Mouse (Mus musculus): ENCODE results near the gene Cilp. TPM values are rescaled to one million over a fixed set of nuclear protein-coding genes. Genes with fewer than 3 reads are reported as not detected.

The Cilp gene
- total RNA-seq, 2 experiments from 2014 or later: not detected

DNA sequence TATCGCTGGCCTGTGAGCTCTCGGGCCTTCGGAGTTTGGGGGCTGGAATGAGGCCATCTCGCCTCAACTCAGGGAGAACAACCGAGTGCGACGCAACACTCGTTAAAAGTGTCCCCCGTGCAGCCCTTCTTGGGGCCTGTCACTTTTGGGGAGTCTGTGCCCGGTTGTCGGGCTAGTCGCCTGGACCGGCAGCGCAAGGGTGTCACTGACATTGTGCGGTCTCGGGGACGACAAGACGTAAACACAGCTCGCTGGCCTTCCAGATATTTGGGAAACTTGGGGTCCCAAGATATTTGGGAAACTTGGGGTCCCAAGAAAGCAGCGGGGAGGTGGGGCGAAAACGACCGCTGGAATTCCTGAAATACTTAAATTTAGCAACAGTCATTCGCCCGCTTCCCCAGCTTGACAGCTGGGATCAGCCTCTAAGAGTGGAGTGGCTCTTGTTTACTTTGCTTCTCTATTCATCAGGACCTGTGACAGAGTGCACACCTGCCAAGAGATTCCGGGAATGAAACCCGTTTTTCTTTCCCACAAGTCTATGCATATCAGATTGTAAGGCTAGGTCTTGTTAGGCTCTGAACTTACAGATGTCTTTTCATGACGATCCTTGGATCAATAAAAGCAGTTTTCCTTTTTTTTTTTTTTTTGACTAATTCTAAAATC, 29.9 kb downstream of the Cilp start:
- DNase-seq: no peak

- no peak for DNase-seq
Observed at GRCm38 (mm10) chr9:65297056-65297455, 32.1 kb downstream of the Cilp start.

- no peak for DNase-seq
Observed at GRCm38 (mm10) chr9:65298761-65299160, 33.8 kb downstream of the Cilp start.

DNA sequence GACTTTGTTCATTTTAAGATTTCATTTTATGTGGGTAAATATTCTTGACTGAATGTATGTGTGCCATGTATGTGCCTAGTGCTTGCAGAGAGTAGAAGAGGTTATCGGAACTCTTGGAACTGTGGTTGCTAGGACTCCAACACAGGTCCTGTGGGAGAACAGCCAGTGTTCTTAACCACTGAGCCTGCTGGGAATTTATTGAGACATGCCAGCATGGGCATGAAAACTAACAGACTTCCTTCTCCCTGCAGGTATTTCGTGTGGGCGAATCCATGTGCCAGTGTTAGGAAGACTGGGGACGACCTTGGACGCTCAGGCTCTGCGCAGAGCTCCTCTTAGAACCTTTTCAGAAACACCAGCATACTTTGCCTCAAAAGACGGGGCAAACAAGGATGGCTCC, 34.7 kb downstream of the Cilp start:
- no peak for DNase-seq

DNA sequence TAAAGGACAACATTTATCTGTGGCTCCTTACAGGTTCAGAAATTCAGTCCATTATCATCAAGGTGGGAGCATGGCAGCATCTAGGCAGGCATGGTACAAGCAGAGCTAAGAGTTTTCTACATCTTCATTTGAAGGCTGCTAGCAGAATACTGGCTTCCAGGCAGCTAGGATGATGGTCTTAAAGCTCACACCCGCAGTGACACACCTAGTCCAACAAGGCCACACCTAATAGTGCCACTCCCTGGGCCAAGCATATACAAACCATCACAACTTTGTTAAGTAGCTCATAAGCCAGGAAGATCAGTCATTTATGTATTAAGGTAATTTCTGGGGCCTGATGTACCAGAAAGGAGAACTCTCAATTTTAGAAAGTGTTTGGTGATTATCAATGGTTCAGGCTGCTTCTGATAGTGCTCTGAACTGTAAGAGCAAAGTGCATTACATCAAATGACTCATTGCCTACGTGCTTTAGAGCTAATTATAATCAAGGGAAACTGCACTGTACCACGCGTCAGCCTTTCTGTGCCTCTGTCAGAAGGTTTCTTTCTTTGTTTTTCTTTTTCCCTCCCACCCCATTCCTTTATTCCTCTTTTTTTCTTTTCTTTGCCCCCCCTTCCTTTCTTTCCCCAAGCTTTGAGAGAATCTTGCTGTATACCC, 37.5 kb downstream of the Cilp start:
- no peak for DNase-seq

- DNase-seq: no peak
Observed at GRCm38 (mm10) chr9:65303586-65303985, 38.6 kb downstream of the Cilp start.

DNA sequence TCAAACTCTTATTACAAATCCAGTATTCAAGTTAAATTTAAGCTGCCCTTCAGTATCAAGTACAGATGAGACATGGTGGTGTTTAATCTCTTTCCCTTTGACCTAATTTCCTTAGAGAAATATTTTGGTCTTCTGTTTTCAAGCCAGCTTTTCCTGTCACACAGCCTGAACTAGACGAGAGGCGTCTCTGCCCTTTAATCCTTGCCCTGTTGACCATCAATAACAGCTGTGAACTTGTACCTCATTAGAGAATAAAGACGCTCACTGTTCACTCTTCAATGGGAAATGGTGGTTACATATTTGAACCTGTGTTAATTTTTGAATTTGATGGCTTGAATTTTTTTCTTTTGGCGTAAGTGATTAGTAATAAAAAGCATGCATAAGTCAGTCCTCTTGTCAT, 39.3 kb downstream of the Cilp start:
- no peak for DNase-seq

DNA sequence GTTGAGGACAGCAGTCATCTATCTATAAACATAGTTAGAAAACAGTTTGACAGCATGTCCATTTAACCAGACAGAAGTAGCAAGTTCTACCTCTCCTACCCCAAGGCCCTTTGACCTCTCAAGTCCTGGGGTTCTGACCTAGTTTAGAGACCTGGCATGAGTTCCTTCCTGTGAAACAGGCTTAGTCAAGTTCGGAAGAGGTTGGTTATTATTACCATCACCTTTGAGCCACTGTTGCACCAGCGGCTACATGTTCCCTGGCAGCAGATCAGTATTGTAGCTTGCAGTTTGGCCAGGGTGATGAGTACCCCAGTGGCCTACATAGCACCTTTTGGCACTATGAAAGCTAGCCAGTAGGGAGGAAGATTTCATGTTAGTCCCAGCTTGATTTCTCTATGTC, 41.7 kb downstream of the Cilp start:
- DNase-seq: no peak

- DNase-seq: no peak
Observed at GRCm38 (mm10) chr9:65308011-65308410, 43.0 kb downstream of the Cilp start.

DNA sequence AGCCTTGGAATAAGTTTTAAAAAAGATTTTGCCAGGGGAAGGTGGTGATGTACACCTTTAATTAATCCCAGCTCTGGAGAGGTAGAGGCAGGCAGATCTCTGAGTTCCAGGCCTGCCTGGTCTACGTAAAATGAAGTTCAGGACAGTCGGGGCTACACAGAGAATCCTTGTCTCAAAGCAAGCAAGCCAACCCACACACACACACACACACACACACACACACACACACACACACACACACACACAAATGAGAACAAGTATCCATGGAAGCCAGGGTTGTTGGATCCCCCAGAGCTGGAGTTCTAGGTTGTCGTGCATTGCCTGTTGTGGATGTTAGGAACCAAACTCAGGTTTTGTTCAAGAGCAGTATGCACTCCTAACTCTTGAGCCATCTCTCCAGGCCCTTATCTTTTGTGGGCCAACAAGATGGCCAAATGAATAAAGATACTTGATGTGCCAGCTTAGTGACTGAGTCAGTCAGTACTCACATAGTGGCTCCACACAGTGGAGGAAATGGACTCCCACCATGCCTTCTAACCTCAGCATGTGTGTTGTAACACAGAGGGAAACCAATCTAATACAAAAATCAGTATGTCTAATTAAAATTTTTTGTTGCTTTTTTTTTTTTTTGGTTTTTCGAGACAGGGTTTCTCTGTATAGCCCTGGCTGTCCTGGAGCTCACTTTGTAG, 47.8 kb downstream of the Cilp start:
- no peak for DNase-seq

DNA sequence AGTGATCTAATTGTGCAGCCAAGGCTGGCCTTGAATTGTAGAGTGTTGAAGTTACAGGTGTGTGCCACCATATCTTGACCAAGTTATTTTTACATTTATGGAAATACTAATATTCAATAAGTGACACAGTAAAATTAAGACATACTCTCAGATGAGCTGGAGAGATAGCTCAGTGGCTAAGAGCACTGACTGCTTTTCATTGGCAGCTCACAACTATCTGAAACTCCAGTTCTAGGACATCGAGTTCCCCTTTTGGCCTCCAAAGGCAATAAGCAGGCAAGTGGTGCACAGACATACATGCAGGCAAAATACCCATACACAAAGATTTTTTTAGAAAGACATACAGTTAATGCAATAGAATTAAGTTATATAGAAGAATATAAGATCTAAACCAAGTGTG, 48.9 kb downstream of the Cilp start:
- no peak for DNase-seq

DNA sequence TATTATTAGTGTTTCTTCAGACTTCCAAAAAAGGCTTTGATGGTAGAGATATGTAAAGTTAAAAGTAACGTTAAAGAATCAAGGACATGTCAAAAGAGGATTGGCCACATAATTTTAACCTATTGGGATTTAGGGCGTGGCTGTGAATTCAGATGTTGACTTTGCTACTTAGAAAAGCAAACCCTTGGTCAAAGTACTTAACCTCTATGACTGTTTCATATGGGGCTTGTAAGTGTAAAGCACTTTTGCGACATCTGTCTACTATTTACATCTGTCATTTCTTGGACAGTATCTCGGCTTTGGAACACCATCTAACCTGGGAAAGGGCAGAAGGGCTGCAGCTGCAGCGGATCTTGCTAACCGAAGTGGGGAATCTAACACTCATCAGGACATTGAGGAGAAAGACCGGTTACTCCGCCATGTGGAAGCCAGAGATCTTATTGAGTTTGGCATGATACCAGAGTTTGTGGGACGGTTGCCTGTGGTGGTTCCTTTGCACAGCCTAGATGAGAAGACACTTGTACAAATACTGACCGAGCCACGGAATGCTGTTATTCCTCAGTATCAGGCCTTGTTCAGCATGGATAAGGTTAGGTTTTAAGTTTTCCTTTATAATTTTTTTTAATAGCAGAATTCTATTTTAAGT, 57.4 kb downstream of the Cilp start:
- no peak for DNase-seq

DNA sequence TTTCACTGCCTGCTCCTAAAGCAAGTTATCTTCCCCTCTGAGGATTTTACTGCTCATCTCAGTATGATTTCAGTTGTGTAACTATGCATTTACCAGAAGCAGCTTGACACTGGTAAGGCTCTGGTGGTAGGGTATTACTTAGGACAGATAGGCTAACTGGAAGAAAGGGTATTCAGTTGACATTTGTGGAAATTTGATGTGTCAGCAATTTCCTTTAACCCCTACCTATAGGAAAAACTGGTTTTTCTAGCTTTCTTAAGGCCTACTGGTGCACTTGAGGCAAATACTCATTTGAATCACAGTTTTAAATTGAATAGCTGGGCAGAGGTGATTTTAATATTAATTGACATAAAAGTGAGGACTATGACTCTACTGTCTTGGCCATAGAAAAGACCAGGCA, 61.0 kb downstream of the Cilp start:
- no peak for DNase-seq

DNA sequence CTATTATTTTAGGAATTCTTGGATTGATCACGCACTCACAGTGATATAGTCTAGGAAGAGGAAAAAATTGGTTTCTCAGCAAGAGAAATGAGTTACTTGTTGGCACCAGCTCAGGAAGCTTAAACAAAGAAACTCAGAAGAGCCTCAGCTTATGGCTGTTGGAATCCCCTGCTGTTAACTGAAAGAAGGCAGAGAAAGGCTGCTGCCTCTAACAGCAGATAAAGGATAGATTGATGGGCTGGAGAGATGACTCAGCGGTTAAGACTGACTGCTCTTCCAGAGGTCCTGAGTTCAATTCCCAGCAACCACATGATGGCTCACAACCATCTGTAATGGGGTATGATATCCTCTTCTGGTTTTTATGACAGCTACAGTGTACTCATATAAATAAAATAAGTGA, 62.4 kb downstream of the Cilp start:
- DNase-seq: no peak

Other genes starting within 250 kb of the Cilp start
- 100 to 1,000 TPM; 165 to 172 TPM for gene Hacd3, start 243.5 kb upstream of the Cilp start, total RNA-seq (2021)
- gene Dpp8, start 232.8 kb upstream of the Cilp start, total RNA-seq (2021): 100 to 1,000 TPM; 162 to 163 TPM
- gene Igdcc4, start 163.7 kb upstream of the Cilp start, total RNA-seq (2021): 10 to 100 TPM; 33.2 to 36.4 TPM
- gene Igdcc3, start 124.0 kb upstream of the Cilp start, total RNA-seq (2021): 1 to 10 TPM; 3.1 to 4.4 TPM
- 1 to 10 TPM; 4.6 to 4.9 TPM for gene Parp16, start 69.8 kb upstream of the Cilp start, total RNA-seq (2021)
- 10 to 100 TPM; 31.8 to 32.2 TPM for gene Clpx, start 29.1 kb downstream of the Cilp start, total RNA-seq (2021)
- 10 to 100 TPM; 29.1 to 30.9 TPM for gene Pdcd7, start 80.9 kb downstream of the Cilp start, total RNA-seq (2021)
- 1 to 10 TPM; 3.5 to 4.9 TPM for gene Ubap1l, start 95.9 kb downstream of the Cilp start, total RNA-seq (2021)
- gene Kbtbd13, start 126.5 kb downstream of the Cilp start, total RNA-seq (2021): under 1 TPM; 0.22 to 0.25 TPM
- 1 to 10 TPM; 3.3 to 3.7 TPM for gene Rasl12, start 133.3 kb downstream of the Cilp start, total RNA-seq (2021)
- not detected for gene Slc51b, start 157.8 kb downstream of the Cilp start, total RNA-seq (2021)
- 10 to 100 TPM; 17.9 to 20.2 TPM for gene Mtfmt, start 170.6 kb downstream of the Cilp start, total RNA-seq (2021)
- 10 to 100 TPM; 29.2 to 34.3 TPM for gene Spg21, start 195.8 kb downstream of the Cilp start, total RNA-seq (2021)

Data from layer of hippocampus, postnatal 36 days (tissue).